Mouse (Mus musculus): ENCODE data around the gene Pgm5.

DNA sequence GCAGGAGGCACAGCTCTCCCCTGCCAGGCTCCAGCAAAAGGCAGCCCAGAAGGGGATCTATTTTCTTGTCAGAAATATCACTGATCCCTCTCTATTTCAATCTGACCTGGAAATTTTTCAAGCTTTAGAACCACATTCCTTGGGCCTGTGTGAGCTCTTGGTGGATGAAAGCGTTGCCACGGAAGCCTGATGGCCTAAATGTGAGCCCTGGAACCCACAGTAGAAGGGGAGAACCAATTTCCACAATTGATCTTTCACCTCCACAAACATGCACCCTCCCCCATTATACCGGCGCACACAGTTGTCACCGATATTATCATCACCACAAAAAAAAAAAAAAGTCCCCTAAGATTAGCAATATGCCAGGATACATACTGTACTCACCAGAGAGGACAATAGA lies 123.6 kb downstream of the Pgm5 start:
- TF ChIP-seq HCFC1 (IDR thresholded peaks at IDR 0.05; ENCODE audit: borderline replicate concordance, insufficient read depth, low read length) (no peak), MAFK (IDR thresholded peaks at IDR 0.05; ENCODE audit: insufficient read depth, low read depth, low read length) (no peak), ZC3H11A (IDR thresholded peaks at IDR 0.05; ENCODE audit: borderline replicate concordance, low read depth, low read length) (no peak), CHD2 (IDR thresholded peaks at IDR 0.05; ENCODE audit: low read depth, low read length) (no peak)

All from ES-E14 (cell line).